Mouse (Mus musculus) granulocyte monocyte progenitor cell, adult 5-6 weeks (primary cell): ENCODE data around the gene Trim46. TPM values are rescaled to one million over a fixed set of nuclear protein-coding genes. Genes with fewer than 3 reads are reported as not detected.

ENCODE experiments used
- ATAC-seq: replicated peaks from 2 replicates; pipeline ENCODE4 v1.8.0; 2016; ENCODE audit warnings: mild to moderate bottlenecking, moderate TSS enrichment, inconsistent platforms; ENCODE audit not compliant: poor library complexity, severe bottlenecking
- total RNA-seq, 2 experiments: library from RNA; stranded (forward) in 1 of 2; stranded (reverse) in 1 of 2; fragments of 200-712, 200-1000 nt in 1 of 2; fragments of >200 nt in 1 of 2; fragmentation: Nextera tagmentation in 1 of 2; gene quantifications; 2 replicates each; pipeline ENCODE4 v1.2.3; 2014 to 2017

The Trim46 gene
- total RNA-seq, 2 experiments from 2014 or later = 0.52 to 3.7 TPM

GRCm38 (mm10) chr3:89214681-89215411, 31.3 kb downstream of the Trim46 start, which contains the start of gene Thbs3:
Thbs3 (plus strand) TSS chr3:89215180.
- ATAC-seq = no peak

- ATAC-seq = peak; percentile 81
Observed at GRCm38 (mm10) chr3:89213803-89214530, 32.1 kb downstream of the Trim46 start.

- ATAC-seq = no peak
Observed at GRCm38 (mm10) chr3:89210731-89211130, 35.4 kb downstream of the Trim46 start.

- peak; percentile 20 for ATAC-seq
Observed at GRCm38 (mm10) chr3:89210162-89210561, 35.9 kb downstream of the Trim46 start.

- no peak for ATAC-seq
Observed at GRCm38 (mm10) chr3:89209731-89210130, 36.4 kb downstream of the Trim46 start.

GRCm38 (mm10) chr3:89208736-89209135, 37.4 kb downstream of the Trim46 start:
- no peak for ATAC-seq

GRCm38 (mm10) chr3:89208075-89208657, 37.9 kb downstream of the Trim46 start:
- ATAC-seq = no peak

DNA sequence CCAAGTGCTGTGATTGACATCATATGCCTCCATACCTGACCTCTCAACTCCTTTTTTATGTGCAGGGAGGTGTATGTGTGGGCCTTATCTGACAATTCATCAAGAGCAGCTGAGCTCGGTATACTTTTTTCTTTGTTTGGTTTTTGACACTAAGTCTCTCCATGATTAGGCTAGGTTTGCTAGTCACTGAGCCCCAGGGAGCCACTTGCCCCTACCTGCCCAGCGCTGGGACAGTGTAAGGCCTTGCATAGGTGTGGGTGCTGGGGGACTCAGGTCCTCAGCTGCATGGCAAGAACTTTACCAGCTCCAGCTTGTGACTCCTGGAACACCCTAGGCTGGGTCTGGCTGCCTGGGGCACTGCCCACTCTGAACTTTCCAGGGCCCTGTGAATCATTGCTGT, 39.4 kb downstream of the Trim46 start:
- no peak for ATAC-seq

DNA sequence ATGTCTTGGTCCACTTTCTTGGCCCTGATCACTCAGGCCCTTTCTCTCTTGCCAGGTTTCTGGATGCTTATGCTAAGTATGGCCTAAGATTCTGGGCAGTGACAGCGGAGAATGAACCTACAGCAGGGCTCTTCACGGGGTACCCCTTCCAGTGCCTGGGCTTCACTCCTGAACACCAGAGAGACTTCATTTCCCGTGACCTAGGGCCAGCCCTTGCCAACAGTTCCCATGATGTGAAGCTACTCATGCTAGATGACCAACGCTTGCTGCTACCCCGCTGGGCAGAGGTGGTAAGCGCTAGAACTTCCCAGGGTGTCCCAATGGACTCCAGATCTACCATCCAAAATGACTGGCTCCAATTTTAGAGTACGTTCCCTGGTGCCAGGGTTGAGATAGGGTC, 40.0 kb downstream of the Trim46 start:
- ATAC-seq = no peak

- ATAC-seq = no peak
Observed at GRCm38 (mm10) chr3:89203142-89203514, 43.0 kb downstream of the Trim46 start.

- peak; percentile 77 for ATAC-seq
Observed at GRCm38 (mm10) chr3:89202253-89203141, 43.6 kb downstream of the Trim46 start, which contains the start of gene Gba. Gba (plus strand) TSS chr3:89202928.

DNA sequence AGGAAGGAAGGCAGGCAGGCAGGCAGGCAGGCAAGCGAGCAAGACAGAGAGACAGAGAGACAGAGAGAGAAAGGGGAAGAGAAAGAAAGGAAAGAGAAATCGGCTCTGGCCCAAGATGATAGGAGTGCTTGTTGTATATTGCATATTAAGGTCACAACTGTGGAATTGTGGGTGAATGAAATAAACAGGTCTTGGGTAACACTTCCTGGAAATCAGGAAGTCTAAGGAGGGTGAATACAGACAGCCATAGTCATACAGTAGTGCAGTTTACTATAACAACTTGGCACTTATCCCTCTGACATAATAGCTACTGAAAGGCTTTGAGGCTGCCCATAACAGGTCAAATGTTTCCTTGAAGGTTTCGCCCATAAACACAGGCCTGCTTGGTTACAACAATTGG, 46.3 kb downstream of the Trim46 start:
- peak; percentile 50 for ATAC-seq

DNA sequence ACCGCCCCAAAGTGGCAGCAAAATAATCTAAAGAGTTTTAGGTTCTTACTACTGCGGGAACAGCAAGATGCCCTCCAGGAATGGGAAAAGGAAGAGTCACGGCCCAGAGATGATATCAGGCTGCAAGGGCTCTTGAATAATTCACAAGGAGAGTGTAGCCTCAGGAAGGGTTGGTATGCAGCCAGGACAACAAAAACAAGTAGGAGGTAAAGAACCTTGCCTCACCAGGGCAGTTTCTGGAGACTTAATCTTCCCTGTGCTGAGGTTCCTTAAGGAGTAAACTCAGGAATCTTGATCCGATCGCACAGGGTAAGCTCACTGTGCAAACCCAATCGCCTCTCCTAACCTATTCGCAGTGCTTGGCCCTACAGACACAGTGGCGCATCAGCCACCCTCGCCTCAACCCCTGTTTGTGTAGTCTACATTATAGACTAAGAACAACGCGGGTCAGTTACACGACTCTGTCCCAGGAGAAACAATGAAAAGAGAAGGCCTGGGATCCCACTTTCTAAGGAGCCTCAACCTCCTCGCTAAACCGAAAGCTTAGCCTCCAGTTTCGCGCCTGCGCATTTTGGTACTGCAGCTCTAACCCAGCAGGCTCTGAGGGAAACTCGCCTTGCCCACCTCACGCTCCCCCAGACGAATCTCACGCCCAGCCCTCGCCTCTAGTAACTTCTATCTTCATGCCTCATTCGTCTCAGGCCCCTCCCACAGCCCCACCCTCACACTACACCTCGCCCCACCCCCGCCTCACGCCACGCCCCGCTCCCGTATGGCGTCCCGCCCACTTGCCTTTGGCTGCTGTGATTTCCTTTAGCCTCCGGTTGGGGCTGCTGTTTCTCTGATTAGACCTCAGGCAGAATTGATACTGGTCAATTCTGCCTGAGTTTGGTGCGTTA, 49.9 kb downstream of the Trim46 start:
- peak; percentile 96 for ATAC-seq

GRCm38 (mm10) chr3:89193853-89194252, 52.3 kb downstream of the Trim46 start:
- ATAC-seq = no peak; the same call in 1 of the 2 replicates

DNA sequence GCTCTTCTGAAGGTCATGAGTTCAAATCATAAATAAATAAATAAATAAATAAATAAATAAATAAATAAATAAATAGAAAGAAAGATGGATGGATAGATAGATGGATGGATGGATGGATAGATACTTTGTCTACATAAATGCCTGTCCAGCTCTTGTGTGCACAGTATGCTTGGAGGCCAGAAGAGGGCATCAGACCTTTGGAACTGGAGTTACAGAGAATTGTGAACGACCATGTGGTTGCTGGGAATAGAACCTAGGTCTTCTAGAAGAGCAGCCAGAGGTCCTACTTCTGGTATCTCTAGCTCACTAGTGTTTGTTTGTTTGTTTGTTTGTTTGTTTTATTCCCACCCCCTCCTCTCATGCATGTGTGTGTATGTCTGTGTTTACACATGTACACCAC, 52.8 kb downstream of the Trim46 start:
- ATAC-seq = no peak

DNA sequence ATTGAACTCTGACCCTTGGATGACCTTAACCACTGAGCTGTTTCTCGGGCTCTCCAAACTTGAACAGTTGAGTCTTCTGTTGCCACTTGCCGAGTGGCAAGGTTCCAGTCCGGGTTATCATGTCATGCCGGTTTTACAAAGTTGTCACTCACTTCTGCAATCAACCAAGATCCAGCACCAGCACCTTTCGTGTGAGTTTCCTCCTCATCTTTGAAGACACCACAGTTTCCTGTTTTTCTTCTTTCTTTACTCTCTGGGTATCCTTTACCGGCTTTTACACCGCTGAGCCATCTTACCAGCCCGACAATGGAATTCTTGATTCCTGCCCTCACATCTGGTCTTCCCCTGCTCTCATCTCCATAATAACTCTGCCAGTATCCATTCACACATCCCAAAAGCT, 55.7 kb downstream of the Trim46 start:
- peak; percentile 44; the same call in 1 of the 2 replicates for ATAC-seq

- no peak for ATAC-seq
Observed at GRCm38 (mm10) chr3:89188478-89188875, 57.6 kb downstream of the Trim46 start.

DNA sequence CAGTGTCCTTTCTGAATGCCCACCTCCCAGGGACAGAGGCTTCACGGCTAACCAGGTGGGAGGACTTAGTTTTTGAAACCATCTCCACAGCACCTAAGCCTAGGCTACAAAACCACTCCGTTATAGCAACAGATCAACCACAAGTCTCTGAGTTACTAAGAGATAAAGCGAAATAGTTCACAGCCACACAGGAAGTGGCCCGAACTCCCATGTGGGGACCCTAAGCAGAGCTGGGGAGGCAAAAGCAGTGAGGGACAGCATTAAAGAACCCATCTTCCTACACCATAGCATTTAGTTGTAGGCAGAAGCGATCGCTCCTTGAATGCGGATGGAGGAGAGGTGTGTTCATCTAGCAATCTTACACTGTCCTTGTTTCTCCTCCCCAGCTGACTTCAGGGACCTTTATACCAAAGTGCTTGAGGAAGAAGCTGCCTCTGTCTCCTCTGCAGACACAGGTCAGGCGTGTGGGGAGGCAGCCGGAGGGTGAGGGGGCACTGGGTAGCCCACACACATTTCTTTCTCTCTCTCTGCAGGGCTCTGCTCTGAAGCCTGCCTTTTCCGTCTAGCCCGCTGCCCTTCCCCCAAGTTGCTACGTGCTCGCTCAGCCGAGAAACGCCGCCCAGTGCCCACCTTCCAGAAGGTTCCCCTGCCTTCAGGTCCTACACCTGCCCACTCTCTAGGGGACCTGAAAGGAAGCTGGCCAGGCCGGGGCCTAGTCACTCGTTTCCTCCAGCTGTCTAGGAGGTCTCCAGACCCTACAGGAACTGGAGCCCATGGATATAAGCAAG, 58.2 kb downstream of the Trim46 start:
- no peak for ATAC-seq
